Mouse (Mus musculus) embryo, embryonic 10.5 days (tissue): ENCODE results near the gene Gbf1.

Experiments
- DNase-seq: peaks from one replicate; pipeline ENCODE4 v3.0.0-alpha.2; 2015; ENCODE audit warnings: low spot score

Gbf1 gene

GRCm38 (mm10) chr19:46302551-46302950 is 150.2 kb downstream of the Gbf1 start:
- DNase-seq = no peak

GRCm38 (mm10) chr19:46303251-46304215 is 151.2 kb downstream of the Gbf1 start:
- DNase-seq = no peak

GRCm38 (mm10) chr19:46304216-46304841 is 152.0 kb downstream of the Gbf1 start, which contains the start of gene Nfkb2:
TSS of gene Nfkb2 (plus strand) at chr19:46304320.
- DNase-seq = peak; percentile 91

GRCm38 (mm10) chr19:46304908-46305333 is 152.6 kb downstream of the Gbf1 start:
- DNase-seq = peak; percentile 39

- DNase-seq = peak; percentile 90
Observed at GRCm38 (mm10) chr19:46305432-46306267, 153.3 kb downstream of the Gbf1 start.

- DNase-seq = no peak
Observed at GRCm38 (mm10) chr19:46306268-46306610, 153.9 kb downstream of the Gbf1 start.

- no peak for DNase-seq
Observed at GRCm38 (mm10) chr19:46306751-46307289, 154.5 kb downstream of the Gbf1 start.

- no peak for DNase-seq
Observed at GRCm38 (mm10) chr19:46307781-46308180, 155.5 kb downstream of the Gbf1 start.

GRCm38 (mm10) chr19:46308303-46308702 is 156.0 kb downstream of the Gbf1 start:
- no peak for DNase-seq

GRCm38 (mm10) chr19:46308706-46309435 is 156.6 kb downstream of the Gbf1 start:
- DNase-seq = peak; percentile 93

- DNase-seq = no peak
Observed at GRCm38 (mm10) chr19:46309651-46310305, 157.5 kb downstream of the Gbf1 start.

GRCm38 (mm10) chr19:46310312-46310865 is 158.1 kb downstream of the Gbf1 start:
- no peak for DNase-seq

GRCm38 (mm10) chr19:46311341-46311740 is 159.0 kb downstream of the Gbf1 start:
- DNase-seq = no peak

GRCm38 (mm10) chr19:46312566-46312965 is 160.3 kb downstream of the Gbf1 start:
- DNase-seq = no peak

- DNase-seq = no peak
Observed at GRCm38 (mm10) chr19:46313116-46313515, 160.8 kb downstream of the Gbf1 start.

- DNase-seq = no peak
Observed at GRCm38 (mm10) chr19:46313591-46313990, 161.3 kb downstream of the Gbf1 start.

GRCm38 (mm10) chr19:46314151-46314601 is 161.9 kb downstream of the Gbf1 start:
- no peak for DNase-seq

- DNase-seq = no peak
Observed at GRCm38 (mm10) chr19:46314872-46315742, 162.8 kb downstream of the Gbf1 start.
